ENCODE assay signal across 26 mouse cellular contexts in the genomic region with DNA sequence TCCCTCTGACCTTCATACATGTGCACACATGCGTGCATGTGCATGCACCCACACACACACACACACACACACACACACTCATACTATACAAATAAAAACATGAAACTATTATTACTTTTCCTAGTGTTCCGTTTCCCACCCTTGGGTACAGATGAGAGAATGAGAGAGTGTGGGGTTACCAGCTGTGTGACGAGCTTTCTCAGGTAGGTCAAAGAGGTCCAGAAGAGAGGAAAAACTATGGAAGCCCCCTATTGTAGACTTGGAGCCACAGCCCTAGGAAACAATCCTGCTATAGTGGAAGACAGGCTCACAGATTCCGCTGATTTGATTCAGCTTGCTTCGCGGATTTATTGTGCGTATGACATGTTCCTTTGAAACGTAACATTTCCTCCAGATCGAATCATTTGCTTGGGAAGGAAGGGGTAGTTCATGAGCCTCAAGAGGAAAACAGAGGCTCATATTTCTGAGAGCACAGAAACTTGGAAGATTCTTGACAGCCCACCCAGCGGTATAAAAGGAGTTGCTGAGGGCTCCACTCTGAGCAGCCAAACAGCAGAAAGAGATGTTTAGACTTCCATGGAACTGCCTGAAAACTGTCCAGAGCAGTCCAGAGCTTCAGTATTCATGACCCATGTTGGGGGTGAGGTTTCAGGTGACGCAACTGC.
DNase-seq lines count a peak whose midpoint lies in the region; ATAC-seq lines count a peak whose summit lies in the region.
"Had no signal": no experiment of that assay in that cellular context is flagged by ENCODE, and none has a peak within 500 bp of the region (broad histone marks: within the 10 kb centered on the region; RNA-seq: fewer than 3 reads in every experiment).

No protein-coding gene starts in this region.

- H3K4me3 ChIP-seq in kidney, embryonic 16.5 days (ENCODE audit: low read length), result no peak overlapping the region
- H3K4me3 ChIP-seq in embryonic facial prominence, embryonic 12.5 days, result no peak overlapping the region
- no peak overlapping the region for H3K4me3 ChIP-seq in limb, embryonic 13.5 days
- H3K4me3 ChIP-seq: forebrain, embryonic 10.5 days; forebrain, embryonic 15.5 days; heart, embryonic 12.5 days; liver, embryonic 12.5 days had no signal

- no peak overlapping the region for H3K9ac ChIP-seq in kidney, embryonic 16.5 days (replicated peaks; ENCODE audit: low read length)
- H3K9ac ChIP-seq in embryonic facial prominence, embryonic 12.5 days, result no peak overlapping the region
- H3K9ac ChIP-seq in limb, embryonic 13.5 days, result no peak overlapping the region
- H3K9ac ChIP-seq: forebrain, embryonic 15.5 days; heart, embryonic 12.5 days; liver, embryonic 12.5 days; liver, postnatal 0 days had no signal

- no peaks in the 10 kb centered on the region for H3K36me3 ChIP-seq in kidney, embryonic 16.5 days (ENCODE audit: insufficient read depth, low read length)
- H3K36me3 ChIP-seq in embryonic facial prominence, embryonic 12.5 days, result no peaks in the 10 kb centered on the region
- H3K36me3 ChIP-seq in limb, embryonic 13.5 days, result no peaks in the 10 kb centered on the region
- H3K36me3 ChIP-seq: forebrain, embryonic 10.5 days; forebrain, embryonic 15.5 days; heart, embryonic 12.5 days; liver, embryonic 12.5 days had no signal

- H3K9me3 ChIP-seq in kidney, embryonic 16.5 days (ENCODE audit: low read length), result no peaks in the 10 kb centered on the region
- H3K9me3 ChIP-seq in embryonic facial prominence, embryonic 12.5 days, result no peaks in the 10 kb centered on the region
- no peaks in the 10 kb centered on the region for H3K9me3 ChIP-seq in limb, embryonic 13.5 days
- H3K9me3 ChIP-seq: forebrain, embryonic 10.5 days; forebrain, embryonic 15.5 days; heart, embryonic 12.5 days; liver, embryonic 12.5 days had no signal

- whole genome bisulfite sequencing in kidney, embryonic 16.5 days, result 41% methylated on average over 11 of the region's 11 CpGs
- 60% methylated on average over 11 of the region's 11 CpGs for WGBS in embryonic facial prominence, embryonic 12.5 days
- WGBS in limb, embryonic 13.5 days, result 50% methylated on average over 11 of the region's 11 CpGs

- H3K4me2 ChIP-seq in kidney, embryonic 16.5 days (replicated peaks; ENCODE audit: low read depth, low read length), result no peak overlapping the region
- H3K4me2 ChIP-seq in embryonic facial prominence, embryonic 12.5 days (replicated peaks), result no peak overlapping the region
- H3K4me2 ChIP-seq in limb, embryonic 13.5 days (replicated peaks), result no peak overlapping the region
- H3K4me2 ChIP-seq: forebrain, embryonic 15.5 days; heart, embryonic 12.5 days; liver, embryonic 12.5 days; midbrain, embryonic 11.5 days had no signal

- H3K27ac ChIP-seq in kidney, embryonic 16.5 days (ENCODE audit: low read length), result peak overlapping the region; percentile 52
- peak overlapping the region; percentile 41; the same call in 1 of the 2 replicates for H3K27ac ChIP-seq in embryonic facial prominence, embryonic 12.5 days
- H3K27ac ChIP-seq in limb, embryonic 13.5 days, result no peak overlapping the region
- H3K27ac ChIP-seq: forebrain, embryonic 10.5 days; forebrain, embryonic 15.5 days; liver, embryonic 12.5 days had no signal

- H3K27me3 ChIP-seq in kidney, embryonic 16.5 days (ENCODE audit: insufficient read depth, low read length), result no peaks in the 10 kb centered on the region
- H3K27me3 ChIP-seq in embryonic facial prominence, embryonic 12.5 days, result no peaks in the 10 kb centered on the region
- no peaks in the 10 kb centered on the region for H3K27me3 ChIP-seq in limb, embryonic 13.5 days
- H3K27me3 ChIP-seq: forebrain, embryonic 15.5 days; heart, embryonic 12.5 days; liver, embryonic 12.5 days had no signal

- intact Hi-C loops in heart, postnatal 25 days (cut with DNase I), result no loop called here

- DNase-seq in embryo, embryonic 10.5 days (ENCODE audit: low spot score), result peak; percentile 16
- no peak for DNase-seq in embryo, embryonic 9.5 days (ENCODE audit: extremely low spot score)
- DNase-seq in kidney, adult 18-20 months, result no peak
- no peak for DNase-seq in heart, postnatal 25 days (ENCODE audit: low spot score)
- no peak for DNase-seq in spleen, adult 12 weeks (ENCODE audit: low spot score)
- DNase-seq: adrenal gland, adult 8-10 months; cerebellum, adult 8-10 months; cerebellum, postnatal 25 days; gastrocnemius, postnatal 25 days; heart, adult 18-20 months; layer of hippocampus, adult 9-11 months; liver, postnatal 0 days; lung, postnatal 36 days; right cerebral cortex, postnatal 4 days; thymus, adult 2 months; thymus, postnatal 36 days had no signal

- no peaks in the 10 kb centered on the region for H3K4me1 ChIP-seq in kidney, embryonic 16.5 days (ENCODE audit: insufficient read depth, low read length)
- 0 out of 2 replicates have a peak, but pooled peaks cover 3% of the 10 kb centered on the region for H3K4me1 ChIP-seq in embryonic facial prominence, embryonic 12.5 days
- peaks cover 13% of the 10 kb centered on the region; the same call in 1 of the 2 replicates for H3K4me1 ChIP-seq in limb, embryonic 13.5 days
- H3K4me1 ChIP-seq: forebrain, embryonic 10.5 days; forebrain, embryonic 15.5 days; heart, embryonic 12.5 days; liver, embryonic 12.5 days had no signal

- peak; percentile 65; the same call in 1 of the 2 replicates for ATAC-seq in kidney, embryonic 16.5 days (ENCODE audit: low FRiP score, low TSS enrichment)
- no peak for ATAC-seq in embryonic facial prominence, embryonic 12.5 days (ENCODE audit: insufficient number of reproducible peaks, insufficient read depth, low FRiP score, low TSS enrichment)
- ATAC-seq in limb, embryonic 13.5 days (ENCODE audit: low FRiP score, low read depth), result peak; percentile 60; the same call in 1 of the 2 replicates
- ATAC-seq: forebrain, embryonic 15.5 days; hindbrain, embryonic 16.5 days; liver, embryonic 12.5 days; liver, postnatal 0 days; midbrain, embryonic 16.5 days had no signal
